Mouse (Mus musculus) frontal cortex, postnatal 14 days (tissue): ENCODE results near the gene Usp1.
"Not testable (repeated sequence)": the region's sequence is repeated elsewhere in the genome, so short reads cannot be mapped to it uniquely, and the experiment has no call there.

Experiments
- DNase-seq, 2 experiments: peaks; one replicate each; pipeline ENCODE4 v3.0.0; 2022; ENCODE audit warnings: low spot score in 2 of 2

Gene Usp1

GRCm38 (mm10) chr4:98923568-98924070 lies at the start of gene Usp1:
Gene Usp1, plus strand, starts transcription at chr4:98923810.
- DNase-seq = peak; percentile 73 to 76

GRCm38 (mm10) chr4:98882706-98883105 lies 40.9 kb upstream of the Usp1 start:
- DNase-seq = no peak

GRCm38 (mm10) chr4:98886377-98886776 lies 37.2 kb upstream of the Usp1 start:
- no peak for DNase-seq

GRCm38 (mm10) chr4:98887148-98887547 lies 36.5 kb upstream of the Usp1 start:
- peak in 1 of 2 experiments; percentile 21 for DNase-seq

GRCm38 (mm10) chr4:98910246-98910645 lies 13.4 kb upstream of the Usp1 start:
- no peak for DNase-seq

- DNase-seq = no peak
These were observed 5.9 kb upstream of the Usp1 start for GRCm38 (mm10) chr4:98917724-98918123.

- no peak for DNase-seq
These were observed 5.4 kb upstream of the Usp1 start for GRCm38 (mm10) chr4:98918204-98918603.

GRCm38 (mm10) chr4:98920896-98921295 lies 2.7 kb upstream of the Usp1 start:
- DNase-seq = no peak

- peak; percentile 8 to 12 for DNase-seq
These were observed 1.5 kb upstream of the Usp1 start for GRCm38 (mm10) chr4:98922061-98922642.

- DNase-seq = peak; percentile 96 to 99
These were observed 705 bp upstream of the Usp1 start for GRCm38 (mm10) chr4:98922643-98923567.

GRCm38 (mm10) chr4:98924071-98924905 lies 678 bp downstream of the Usp1 start:
- no peak for DNase-seq

- no peak for DNase-seq
These were observed 1.2 kb downstream of the Usp1 start for GRCm38 (mm10) chr4:98924906-98925178.

GRCm38 (mm10) chr4:98925250-98925781 lies 1.7 kb downstream of the Usp1 start:
- DNase-seq = no peak

GRCm38 (mm10) chr4:98936036-98936435 lies 12.4 kb downstream of the Usp1 start:
- no peak for DNase-seq

GRCm38 (mm10) chr4:98938210-98938609 lies 14.6 kb downstream of the Usp1 start:
- not testable (repeated sequence) for DNase-seq

- DNase-seq = no peak
These were observed 27.0 kb downstream of the Usp1 start for GRCm38 (mm10) chr4:98950563-98950962.

GRCm38 (mm10) chr4:98955986-98956385 lies 32.4 kb downstream of the Usp1 start:
- DNase-seq = no peak

- DNase-seq = no peak
These were observed 36.6 kb downstream of the Usp1 start for GRCm38 (mm10) chr4:98960243-98960642.

- DNase-seq = no peak
These were observed 46.3 kb downstream of the Usp1 start for GRCm38 (mm10) chr4:98969946-98970345.

GRCm38 (mm10) chr4:98975741-98976140 lies 52.1 kb downstream of the Usp1 start:
- no peak for DNase-seq

- DNase-seq = not testable (repeated sequence)
These were observed 54.7 kb downstream of the Usp1 start for GRCm38 (mm10) chr4:98978288-98978687.

GRCm38 (mm10) chr4:98978693-98979092 lies 55.1 kb downstream of the Usp1 start:
- DNase-seq = no peak
